Mouse (Mus musculus): Measurements from ENCODE around the gene Stac3.

The Stac3 gene

GRCm38 (mm10) chr10:127509051-127509836 lies 7.8 kb downstream of the Stac3 start:
- peak; percentile 87 for DNase-seq (ENCODE audit: low spot score)

- DNase-seq (ENCODE audit: low spot score): no peak
Measured at GRCm38 (mm10) chr10:127509837-127510701, 8.6 kb downstream of the Stac3 start.

GRCm38 (mm10) chr10:127510895-127511617 lies 9.6 kb downstream of the Stac3 start:
- no peak for DNase-seq (ENCODE audit: low spot score)

- no peak for DNase-seq (ENCODE audit: low spot score)
Measured at GRCm38 (mm10) chr10:127511634-127512306, 10.3 kb downstream of the Stac3 start.

- DNase-seq (ENCODE audit: low spot score): no peak
Measured at GRCm38 (mm10) chr10:127512307-127512666, 10.8 kb downstream of the Stac3 start.

GRCm38 (mm10) chr10:127512813-127513212 lies 11.3 kb downstream of the Stac3 start:
- DNase-seq (ENCODE audit: low spot score): peak; percentile 89

- DNase-seq (ENCODE audit: low spot score): no peak
Measured at GRCm38 (mm10) chr10:127513501-127514091, 12.1 kb downstream of the Stac3 start.

GRCm38 (mm10) chr10:127514111-127514698 lies 12.7 kb downstream of the Stac3 start:
- DNase-seq (ENCODE audit: low spot score): no peak

GRCm38 (mm10) chr10:127514764-127515163 lies 13.3 kb downstream of the Stac3 start, which contains the start of gene Ndufa4l2:
Gene Ndufa4l2 (plus strand): TSS chr10:127514967.
- no peak for DNase-seq (ENCODE audit: low spot score)

- no peak for DNase-seq (ENCODE audit: low spot score)
Measured at GRCm38 (mm10) chr10:127515271-127515982, 13.9 kb downstream of the Stac3 start.

- DNase-seq (ENCODE audit: low spot score): no peak
Measured at GRCm38 (mm10) chr10:127515983-127516459, 14.5 kb downstream of the Stac3 start.

- DNase-seq (ENCODE audit: low spot score): no peak
Measured at GRCm38 (mm10) chr10:127516576-127517260, 15.2 kb downstream of the Stac3 start.

- no peak for DNase-seq (ENCODE audit: low spot score)
Measured at GRCm38 (mm10) chr10:127517941-127518340, 16.5 kb downstream of the Stac3 start.

GRCm38 (mm10) chr10:127519041-127519701 lies 17.7 kb downstream of the Stac3 start:
- DNase-seq (ENCODE audit: low spot score): no peak

- DNase-seq (ENCODE audit: low spot score): no peak
Measured at GRCm38 (mm10) chr10:127519903-127520713, 18.6 kb downstream of the Stac3 start.

- DNase-seq (ENCODE audit: low spot score): no peak
Measured at GRCm38 (mm10) chr10:127520714-127521357, 19.4 kb downstream of the Stac3 start.

GRCm38 (mm10) chr10:127521611-127522080 lies 20.2 kb downstream of the Stac3 start:
- no peak for DNase-seq (ENCODE audit: low spot score)
